Mouse (Mus musculus) layer of hippocampus, adult 8-10 months (tissue): ENCODE measurements around the gene Syt14. TPM values are rescaled to one million over a fixed set of nuclear protein-coding genes. Genes with fewer than 3 reads are reported as not detected.

Source experiments
- DNase-seq, 2 experiments: peaks; one replicate each; pipeline ENCODE4 v3.0.0; 2022; ENCODE audit warnings: low spot score in 2 of 2
- total RNA-seq, 4 experiments: library from RNA; stranded (reverse); gene quantifications; 2 replicates each; pipeline ENCODE4 v1.2.4; 2022

The Syt14 gene
- 10 to 100 TPM; 22.7 to 36.4 (median 31.8) TPM for total RNA-seq

DNA sequence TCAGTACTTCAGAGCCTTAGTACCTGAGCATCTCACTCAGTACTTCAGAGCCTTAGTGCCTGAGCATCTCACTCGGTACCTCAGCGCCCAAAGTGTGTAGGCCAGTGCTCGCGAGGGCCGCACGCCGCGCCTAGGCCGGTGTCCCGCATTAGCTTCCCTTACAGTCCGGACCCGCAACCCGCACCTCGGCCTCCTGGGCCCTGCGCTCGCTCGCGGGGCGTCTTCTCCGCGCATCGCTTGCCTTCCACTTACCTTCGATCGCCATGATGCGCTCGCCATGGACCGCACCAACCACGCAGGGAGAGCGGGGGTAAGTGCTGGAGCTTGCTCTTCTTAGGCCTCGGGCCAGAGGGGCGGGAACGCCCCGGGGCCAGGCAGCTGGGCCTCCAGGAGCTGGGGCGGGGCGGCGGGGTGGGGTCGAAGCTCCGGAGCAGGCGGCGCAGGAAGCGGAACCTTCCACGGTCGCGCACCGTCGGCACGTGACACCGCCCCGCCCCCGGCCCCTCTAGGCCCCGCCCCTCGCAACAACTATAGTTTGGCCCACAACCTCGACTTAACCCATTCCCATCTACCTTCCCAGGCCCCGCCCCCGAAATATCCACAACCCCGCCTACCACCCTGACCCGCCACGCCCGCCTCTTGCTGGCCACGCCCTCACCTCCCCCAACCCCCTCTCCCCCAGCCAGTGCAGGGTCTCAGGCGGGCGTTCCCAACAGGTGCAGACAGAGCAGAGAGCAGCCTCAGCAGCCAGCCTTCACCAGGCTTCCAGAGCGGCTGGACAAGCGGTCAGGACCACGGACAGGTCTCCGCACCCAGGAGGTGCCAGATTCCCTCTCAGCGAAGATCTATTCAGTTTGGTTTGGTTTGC is at the start of gene Syt14:
Syt14 (minus strand) TSS at position 405 of the 868 bp plus-strand sequence.
- peak; percentile 26 to 39 for DNase-seq

DNA sequence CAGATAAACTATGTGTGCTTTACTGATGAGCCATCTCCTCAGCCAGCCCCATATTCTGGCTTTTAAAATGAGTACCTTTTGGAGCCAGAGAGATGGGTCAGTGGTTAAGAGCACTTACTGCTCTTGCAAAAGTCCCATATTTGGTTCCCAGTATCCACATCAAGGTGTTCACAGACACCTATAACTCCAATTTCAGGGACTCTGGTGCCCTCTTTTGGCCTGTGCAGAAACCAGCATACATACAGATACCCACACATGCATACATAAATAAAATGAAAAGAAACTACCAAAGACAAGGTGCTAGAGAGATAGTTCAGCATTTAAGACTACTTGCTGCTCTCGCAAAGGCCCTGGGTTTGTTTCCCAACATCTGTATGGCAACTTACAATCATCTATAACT is 48.4 kb upstream of the Syt14 start:
- DNase-seq: no peak

DNA sequence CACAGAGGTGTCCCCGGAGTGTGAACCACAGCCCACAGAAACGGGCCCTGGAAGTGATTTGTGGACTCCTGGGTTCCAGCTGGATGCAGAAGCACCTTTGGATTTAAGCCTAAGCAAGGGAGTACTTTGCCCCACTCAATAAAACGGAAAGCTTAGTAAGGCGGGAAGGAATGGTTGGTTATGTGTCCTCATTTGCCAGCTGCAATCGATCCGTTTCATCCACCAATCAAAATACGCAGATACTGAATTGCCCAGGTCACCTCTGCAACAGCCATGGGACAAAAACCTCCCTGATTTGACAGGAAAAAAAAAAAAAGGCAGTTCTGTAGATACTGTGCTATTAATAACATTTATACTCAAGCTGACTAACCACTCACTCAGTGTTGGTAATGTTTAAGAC is 47.5 kb upstream of the Syt14 start:
- DNase-seq: no peak

DNA sequence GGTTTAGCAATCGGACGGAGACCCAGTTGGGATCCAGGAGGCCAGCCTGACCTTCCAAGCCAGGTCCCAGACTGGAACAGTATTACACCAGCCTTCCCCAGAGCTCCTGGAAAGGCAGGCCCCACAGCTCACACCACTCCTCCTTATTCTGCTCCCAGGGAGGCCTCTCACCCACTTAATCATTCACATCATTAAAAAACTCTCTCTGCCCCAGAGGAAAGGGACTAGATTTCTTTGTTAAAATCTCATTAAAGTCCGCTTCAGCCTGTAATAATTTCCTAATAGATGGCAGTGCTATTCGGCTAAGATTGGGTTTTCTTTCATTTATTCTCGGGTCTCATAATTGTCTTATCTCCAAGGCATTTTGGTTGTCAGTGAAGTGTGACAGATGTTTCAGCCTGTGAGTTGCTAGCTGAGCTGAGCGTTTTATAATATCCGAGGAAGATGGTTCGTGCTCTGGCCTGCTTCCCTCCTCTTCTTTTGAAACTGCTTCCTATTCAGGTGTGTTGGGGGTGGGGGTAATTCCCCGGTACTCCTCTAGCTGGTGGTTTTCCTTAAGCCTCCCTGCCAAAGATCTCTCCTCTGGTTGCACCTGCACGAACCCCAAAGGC is 46.8 kb upstream of the Syt14 start:
- DNase-seq: no peak

DNA sequence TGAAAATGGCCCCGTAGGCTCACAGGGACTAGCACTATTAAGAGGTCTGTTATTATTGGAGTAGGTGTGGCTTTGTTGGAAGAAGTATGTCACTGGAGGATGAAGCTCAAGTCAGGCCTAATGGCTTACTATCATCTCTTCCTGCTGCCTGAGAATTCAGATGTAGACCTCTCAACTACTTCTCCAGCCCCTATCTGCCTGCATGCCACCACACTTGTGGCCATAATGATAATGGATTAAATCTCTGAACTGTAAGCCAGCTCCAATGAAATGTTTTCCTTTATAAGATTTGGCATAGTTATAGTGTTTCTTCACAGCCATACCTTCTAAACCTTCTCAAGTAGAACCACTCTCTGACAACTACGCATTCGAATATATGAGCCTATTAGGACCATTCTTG is 27.0 kb upstream of the Syt14 start:
- no peak for DNase-seq

DNA sequence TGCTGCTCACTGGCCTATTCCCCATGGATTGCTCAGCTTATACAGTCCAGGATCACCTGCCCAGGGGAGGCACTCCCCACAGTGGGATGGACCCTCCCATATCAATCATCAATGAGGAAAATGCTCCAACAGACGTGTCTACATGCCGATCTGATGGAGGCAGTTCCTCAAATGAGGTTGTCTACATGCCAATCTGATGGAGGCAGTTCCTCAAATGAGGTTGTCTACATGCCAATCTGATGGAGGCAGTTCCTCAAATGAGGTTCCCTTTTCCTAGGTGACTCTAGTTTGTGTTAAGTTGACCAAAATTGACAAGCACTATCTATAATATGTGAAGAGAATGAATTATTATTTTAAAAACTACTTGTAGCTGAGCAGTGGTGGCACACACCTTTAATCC is 24.6 kb upstream of the Syt14 start:
- no peak for DNase-seq

DNA sequence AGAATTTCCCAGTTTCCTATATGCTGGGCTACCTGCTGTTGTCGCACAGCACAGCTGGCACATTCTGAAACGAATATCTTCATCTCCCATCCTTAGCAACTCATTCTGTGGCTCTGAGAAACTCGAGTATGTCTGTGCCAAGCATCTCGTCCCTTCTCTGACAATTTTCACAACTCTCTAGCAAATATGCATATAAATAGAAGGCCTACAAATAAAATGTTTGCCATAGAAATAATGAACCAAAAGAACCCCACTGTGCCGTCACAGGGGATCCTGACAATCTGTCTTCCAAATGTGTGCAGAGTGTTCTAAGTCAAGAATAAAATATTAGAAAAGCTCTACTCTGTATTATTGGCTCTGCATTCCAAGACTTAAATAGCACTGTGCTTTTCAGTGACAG is 24.0 kb upstream of the Syt14 start:
- DNase-seq: no peak

DNA sequence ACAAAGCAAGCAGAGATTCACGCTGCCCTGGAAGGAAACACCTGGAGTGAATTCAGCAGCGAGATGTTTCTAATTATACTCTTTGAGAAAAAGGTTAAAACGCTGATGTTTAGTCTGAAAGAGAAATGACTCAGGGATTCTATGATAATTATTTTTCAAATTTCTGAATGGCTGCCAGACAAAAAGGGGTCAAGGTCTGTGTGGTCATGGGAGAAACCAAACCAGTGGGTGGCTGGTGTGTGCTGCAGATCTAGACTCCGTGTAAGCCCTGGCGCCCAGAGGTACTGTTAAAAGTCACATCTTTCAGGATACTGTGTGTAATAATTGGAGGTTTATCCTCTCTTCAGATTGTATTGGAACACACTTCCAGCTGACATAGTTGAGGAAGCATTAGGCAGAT is 18.8 kb upstream of the Syt14 start:
- DNase-seq: no peak

DNA sequence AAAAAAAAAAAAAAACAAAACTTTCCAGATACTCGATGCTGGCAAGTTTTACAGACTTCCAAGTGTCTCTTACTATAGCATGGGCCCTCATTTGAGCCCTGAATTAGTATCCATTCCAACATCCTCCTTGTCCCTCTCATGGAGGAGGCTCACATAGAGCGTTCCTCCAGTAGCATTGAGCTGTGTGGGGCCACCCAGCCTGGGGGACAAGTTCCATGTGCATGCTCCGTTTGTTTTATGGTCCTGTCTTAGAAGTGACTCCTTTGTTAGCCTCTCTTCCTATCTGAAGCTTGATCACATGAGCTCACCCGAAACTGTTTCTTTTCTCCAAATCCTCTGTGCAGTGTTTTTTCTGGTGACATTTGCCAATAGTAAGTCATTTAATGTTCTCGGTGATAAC is 17.5 kb upstream of the Syt14 start:
- no peak for DNase-seq

DNA sequence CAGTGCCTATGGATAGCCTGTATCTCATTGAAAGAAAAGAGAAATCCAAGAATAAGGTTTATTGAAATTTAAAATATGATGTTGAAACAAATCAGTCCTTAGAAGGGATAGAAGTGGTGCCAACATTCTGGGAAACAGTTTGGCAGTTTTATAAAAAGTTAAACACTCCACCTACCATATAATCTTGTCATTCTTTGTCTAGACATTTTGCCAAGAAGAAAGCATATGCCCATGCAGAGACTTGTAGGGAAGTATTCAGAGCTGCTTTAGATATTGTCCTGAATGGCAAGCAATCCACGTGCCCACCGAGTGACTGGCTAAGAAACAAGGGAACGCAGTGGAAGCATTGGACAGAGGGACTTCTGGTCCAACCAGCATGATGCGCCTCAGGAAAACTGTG is 12.0 kb upstream of the Syt14 start:
- DNase-seq: no peak

DNA sequence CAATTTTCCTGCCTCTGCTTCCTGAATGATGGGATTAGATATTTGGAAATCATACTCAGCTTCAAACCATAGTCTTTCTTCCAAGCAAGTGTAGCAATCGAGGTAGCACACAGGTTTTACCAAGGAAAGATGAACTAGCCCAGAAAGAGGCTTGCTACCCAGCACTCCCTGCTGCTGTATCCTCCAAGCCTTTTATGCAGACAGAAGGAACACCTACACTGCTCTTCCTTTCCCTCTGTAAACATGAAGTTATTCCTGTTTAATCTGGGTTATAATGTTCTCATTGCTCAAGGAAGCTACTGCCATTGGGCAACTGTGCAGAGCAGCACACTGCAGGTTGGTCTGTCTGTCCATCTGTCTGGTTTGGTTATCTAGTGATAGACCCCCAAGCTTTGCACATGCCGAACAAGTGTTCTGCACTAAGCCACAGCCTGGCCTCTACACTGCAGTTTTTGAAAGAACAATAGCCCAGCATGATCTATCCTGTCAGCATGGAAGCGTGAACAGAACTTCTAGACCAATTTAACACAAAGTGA is 7.3 kb upstream of the Syt14 start:
- peak; percentile 23 to 30 for DNase-seq

DNA sequence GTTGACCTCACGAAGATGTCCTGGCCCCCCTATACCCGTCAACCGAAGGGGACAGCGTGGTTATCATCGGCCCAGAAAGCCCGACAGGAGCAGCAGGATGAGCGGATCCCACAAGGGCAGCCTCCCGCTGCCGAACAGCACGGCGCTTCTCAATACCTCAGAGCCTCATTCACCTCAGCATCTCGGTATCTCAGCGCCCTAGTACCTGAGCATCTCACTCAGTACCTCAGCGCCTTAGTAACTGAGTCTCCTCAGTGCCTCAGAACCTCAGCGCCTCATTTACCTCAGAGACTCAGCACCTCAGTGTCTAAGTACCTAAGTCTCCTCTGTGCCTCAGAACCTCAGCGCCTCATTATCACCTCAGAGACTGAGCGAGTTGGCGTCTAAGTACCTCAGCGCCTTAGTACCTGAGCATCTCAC is 614 bp downstream of the Syt14 start:
- no peak for DNase-seq

DNA sequence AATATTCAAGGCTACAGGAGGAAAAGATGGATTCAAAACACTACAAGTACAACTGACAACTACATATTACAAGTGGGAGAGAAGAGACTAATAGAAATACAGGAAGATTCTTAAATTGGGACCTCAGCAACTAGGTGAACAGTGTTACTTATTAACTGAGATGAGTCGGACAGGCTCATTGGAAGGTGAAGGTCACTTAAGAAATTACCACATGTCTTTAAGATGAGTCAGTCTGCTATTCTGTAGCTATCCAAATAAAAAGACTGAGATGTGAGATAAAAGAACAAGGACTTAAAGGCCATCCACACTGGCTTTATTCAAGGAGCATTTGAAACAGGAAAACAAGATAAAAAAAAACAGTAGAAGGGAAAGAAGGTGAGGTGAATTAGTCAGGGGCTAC is 11.3 kb downstream of the Syt14 start:
- no peak for DNase-seq

DNA sequence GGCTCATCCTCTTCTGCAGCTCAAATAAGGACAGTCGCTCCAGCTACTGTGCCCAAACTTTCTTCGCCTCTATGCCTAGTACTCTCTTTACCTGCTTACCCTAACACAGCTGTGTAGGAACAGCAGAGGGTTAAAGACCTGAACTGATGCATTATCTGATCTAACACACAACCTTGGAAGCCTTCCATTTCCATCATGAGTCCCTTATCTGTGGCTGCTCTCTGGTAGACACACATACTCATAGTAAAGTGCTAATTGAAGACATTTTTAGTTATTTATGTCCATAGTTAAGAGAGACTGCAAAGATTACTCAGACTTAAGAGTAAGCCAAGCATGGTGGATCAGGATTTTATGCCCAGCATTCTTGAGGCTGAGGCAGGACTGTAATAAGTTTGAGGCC is 23.2 kb downstream of the Syt14 start:
- DNase-seq: no peak

DNA sequence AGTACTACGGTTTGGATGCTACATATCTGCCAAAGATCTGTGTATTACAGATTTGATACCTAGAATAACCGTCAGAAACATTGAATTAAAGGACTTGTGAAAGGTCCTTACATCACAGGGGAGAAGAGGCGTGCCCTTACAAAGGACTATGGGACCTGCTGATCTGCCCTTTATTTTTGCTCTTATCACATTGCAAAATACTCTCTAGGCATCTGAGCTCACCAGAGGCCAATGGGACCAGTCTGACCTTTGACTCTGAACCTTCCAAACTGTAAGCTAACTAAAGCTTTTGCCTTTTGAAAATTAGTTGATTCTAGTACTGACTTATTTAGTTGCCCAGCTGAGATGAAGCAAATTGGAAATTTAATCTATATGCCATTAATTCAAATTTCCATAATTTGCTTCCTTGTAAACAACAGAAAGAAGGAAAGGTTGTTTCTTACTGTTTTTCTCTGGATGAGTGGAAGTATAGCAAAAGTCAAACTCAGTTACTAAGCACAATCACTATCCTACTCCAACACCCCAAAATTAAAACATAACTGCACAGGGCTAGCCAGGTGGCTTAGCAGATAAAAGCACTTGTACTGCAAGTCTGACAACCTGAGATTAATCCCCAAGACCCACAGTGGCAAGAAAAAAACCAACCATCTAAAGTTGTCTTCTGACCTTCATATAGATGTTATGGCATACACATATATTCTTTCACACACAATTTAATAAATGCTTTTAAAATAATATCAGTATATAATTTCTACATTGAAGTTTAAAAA is 24.4 kb downstream of the Syt14 start:
- no peak for DNase-seq

DNA sequence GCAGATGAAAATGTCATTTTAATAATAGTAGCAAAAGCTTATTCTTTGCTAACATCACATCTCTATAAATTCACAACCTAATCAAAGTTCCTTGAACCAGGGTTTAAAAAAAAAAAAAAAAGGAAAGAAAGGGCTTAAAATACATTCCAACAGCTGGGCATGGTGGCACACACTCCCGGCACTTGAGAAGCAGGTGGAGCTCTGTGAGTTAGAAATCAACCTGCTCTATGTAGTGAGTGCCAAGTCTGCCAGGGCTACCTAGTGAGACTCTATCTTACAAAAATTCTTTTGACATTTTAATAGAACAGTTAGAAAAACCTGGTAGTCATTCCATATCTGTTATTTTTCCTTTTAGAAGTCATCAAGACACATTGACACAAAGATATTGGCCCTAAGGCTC is 31.0 kb downstream of the Syt14 start:
- DNase-seq: no peak

DNA sequence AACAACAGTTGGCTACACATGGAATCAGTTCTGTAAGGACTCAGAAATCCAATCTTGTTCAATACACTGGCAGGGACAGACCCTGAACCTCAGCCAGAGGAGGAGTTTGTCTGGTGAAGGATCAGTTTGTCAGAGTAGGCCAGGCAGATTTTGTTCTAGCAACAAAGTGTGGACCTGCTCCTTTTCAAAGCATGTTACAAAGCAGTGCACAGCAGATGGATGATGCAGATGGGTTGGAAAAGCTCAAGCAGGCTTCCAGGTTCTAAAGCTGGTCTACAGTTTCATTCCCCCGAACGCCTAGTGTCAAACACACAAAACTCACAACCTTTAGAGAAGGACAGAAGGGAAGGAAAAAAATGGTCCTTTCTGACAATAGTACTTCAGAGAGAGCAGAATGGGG is 31.6 kb downstream of the Syt14 start:
- DNase-seq: peak; percentile 69 to 75

DNA sequence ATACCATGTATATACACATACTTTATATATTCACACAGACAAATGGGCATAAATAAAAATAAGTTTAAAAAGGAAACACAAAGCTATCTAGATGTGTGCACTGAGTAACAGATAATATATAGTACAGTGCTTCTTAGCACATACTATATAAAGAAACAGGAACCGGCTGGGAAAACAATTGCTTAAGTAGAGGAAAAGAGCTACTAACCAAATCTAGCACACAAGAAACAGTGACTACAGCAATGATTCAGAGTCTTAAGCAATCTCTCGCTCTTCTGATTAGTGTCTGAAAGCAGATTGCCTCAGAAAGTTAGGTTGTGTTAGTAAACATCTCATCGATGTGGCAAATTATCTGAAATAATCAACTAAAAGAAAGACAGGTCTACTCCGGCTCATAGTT is 33.3 kb downstream of the Syt14 start:
- DNase-seq: no peak

DNA sequence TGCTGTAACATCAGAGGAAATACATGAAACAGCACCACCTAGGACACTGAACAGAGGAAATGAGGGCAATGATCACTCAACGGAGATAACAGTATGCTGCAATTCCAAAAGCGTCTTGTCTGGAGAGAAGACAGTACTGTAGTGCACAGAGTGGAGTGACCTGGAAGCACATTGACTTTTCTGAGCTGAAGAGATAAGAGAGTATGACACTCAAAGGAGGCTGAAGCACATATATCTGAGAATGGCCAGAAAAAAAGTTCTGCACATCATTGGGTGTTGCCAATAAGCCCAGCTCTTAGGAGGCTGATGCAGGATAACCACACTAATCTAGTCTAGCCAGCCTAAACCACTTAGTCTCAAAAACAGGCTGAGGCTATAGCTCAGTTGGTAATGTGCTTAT is 34.0 kb downstream of the Syt14 start:
- DNase-seq: no peak

DNA sequence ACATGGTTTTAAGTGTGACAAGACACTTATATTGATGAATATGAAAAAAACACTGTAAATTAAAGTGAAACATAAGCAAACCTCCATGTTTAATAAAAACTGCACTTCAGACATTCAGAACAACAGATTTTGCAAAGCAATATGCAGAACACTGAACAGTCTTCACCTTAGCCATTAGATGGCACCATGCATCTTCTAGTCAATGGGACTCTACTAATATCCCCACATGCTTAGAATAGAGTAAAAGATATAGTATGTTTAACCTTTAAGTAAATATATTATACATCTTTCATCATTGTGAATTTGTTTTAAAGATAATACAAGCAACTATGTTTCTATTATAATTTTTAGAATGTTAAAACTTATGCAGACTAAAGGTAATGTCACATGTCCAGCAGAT is 34.7 kb downstream of the Syt14 start:
- DNase-seq: no peak

DNA sequence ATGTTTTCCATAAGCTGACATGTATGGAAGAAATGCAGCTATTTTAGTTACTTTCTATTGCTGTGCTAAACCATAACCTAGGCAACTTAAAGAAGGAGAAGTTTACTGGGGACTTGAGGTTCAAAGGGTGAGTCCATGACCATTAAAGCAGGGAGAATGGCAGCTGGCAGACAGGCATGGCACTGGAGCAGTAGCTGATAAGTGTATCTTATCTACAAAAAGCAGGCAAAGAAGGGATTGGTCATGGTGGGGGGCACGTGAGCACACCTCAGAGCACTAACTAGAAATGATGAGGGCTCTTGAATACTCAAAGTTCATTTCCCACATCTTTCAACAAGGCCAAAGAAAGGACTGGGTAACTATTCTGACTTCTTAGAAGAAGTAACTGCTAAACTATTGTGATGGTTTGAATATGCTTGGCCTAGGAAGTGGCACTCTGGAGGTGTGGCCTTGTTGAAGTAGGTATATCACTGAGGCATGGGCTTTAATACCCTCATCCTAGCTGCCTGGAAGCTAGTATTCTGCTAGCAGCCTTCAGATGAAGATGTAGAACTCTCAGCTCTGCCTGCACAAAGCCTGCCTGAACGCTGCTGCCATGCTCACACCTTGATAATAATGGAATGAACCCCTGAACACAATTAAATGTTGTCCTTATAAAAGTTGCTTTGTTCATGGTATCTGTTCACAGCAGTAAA is 41.2 kb downstream of the Syt14 start:
- DNase-seq: no peak

DNA sequence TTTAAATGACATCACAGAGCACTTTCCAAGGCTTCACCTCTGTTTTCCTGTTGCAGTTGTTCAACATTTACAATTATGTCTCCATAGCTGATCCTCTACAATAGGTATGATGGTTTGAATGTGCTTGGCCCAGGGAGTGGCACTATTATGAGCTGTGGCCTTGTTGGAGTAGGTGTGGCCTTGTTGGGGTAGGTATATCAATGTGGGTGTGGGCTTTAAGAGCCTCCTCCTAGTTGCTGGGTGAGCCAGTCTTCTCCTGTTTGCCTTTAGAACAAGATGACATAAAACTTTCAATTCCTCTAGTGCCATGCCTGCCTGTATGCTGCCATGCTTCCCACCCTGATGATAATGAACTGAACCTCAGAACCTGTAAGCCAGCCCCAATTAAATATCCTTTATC is 42.1 kb downstream of the Syt14 start:
- DNase-seq: no peak
